Mouse (Mus musculus): ENCODE measurements around the gene Irf2bpl. TPM values are rescaled to one million over a fixed set of nuclear protein-coding genes. Genes with fewer than 3 reads are reported as not detected.
A peak's percentile ranks its signal among the peaks of the same experiment; 100 is the strongest.

Gene Irf2bpl
- total RNA-seq, 2 experiments from 2014 or later = 69.8 to 70.2 TPM

- DNase-seq (ENCODE audit: low spot score in 2 of 2) = peak; percentile 61
- TF ChIP-seq CTCF (conservative IDR thresholded peaks at IDR 0.05) = no peak
- Histone ChIP-seq H3K4me3 (peak overlapping the region; percentile 24; the same call in 1 of the 2 replicates), H3K27ac (peak overlapping the region; percentile 77)
Measured at GRCm38 (mm10) chr12:86836431-86837047, 48.1 kb downstream of the Irf2bpl start.

- Histone ChIP-seq H3K4me3 (no peak overlapping the region), H3K27ac (peak overlapping the region; percentile 77)
- DNase-seq (ENCODE audit: low spot score in 2 of 2) = no peak
- peak; percentile 29 for TF ChIP-seq CTCF (conservative IDR thresholded peaks at IDR 0.05)
Measured at GRCm38 (mm10) chr12:86835899-86836298, 48.7 kb downstream of the Irf2bpl start.

DNA sequence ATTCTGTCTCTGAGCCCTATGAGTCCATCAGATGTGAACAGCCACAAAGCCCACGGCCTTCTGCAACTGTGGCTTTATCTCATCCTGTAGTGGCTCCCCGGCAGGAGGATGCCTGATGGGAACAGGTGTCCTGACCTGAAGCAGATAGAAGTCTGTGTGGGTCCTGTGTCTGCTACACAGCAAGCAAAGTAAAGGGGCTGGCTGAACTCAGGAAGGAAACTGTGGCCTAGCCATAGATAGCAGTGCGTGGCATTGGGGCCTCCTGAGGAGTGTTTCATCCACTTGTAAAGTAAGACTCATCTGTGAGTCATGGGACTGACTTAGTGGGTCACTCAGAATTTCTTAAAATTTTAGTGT, 50.2 kb downstream of the Irf2bpl start:
- Histone ChIP-seq H3K4me3 (no peak overlapping the region), H3K27ac (peak overlapping the region; percentile 80)
- no peak for DNase-seq (ENCODE audit: low spot score in 2 of 2)
- no peak for TF ChIP-seq CTCF (conservative IDR thresholded peaks at IDR 0.05)

DNA sequence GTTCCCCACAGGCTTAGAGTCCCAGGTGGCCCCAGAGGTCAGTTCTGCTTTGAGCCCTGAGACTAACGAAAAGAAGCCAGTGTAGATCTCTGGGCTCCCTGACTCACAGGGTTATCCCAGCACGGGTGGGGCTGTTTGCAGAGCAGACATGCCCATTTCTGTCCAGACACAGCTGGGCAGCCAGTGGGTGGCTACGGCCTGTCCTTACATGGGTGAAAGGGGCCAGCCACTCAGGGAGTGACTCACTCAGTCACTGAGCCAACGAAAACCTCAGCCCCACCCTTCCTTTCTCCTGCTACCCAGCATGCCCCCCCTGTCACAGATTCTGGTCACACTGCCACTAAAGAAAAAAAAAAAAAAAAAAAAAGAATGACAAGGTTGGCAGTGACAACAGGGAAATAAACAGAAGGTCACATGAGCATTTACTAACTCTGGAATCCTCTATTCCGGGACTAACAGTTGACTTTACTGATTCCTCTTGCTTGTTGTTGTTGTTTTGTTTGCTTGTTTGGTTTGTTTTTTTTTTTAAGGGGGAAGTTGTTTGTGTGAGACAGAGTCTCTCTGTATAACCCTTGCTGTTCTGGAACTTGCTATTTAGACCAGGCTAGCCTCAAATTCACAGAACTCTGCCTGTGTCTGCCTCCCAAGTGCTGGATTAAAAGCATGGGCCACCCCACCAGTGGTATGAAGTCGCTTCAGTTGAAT, 50.7 kb downstream of the Irf2bpl start:
- peak in 1 of 2 experiments; percentile 46 for DNase-seq (ENCODE audit: low spot score in 2 of 2)

GRCm38 (mm10) chr12:86832551-86833182, 51.9 kb downstream of the Irf2bpl start:
- TF ChIP-seq CTCF (conservative IDR thresholded peaks at IDR 0.05) = no peak
- no peak for DNase-seq (ENCODE audit: low spot score in 2 of 2)
- Histone ChIP-seq H3K27ac (peak overlapping the region; percentile 84), H3K4me3 (no peak overlapping the region)

More for the DNA sequence above, 50.7 kb downstream of the Irf2bpl start:
- peak overlapping the region; percentile 84 for H3K27ac ChIP-seq
- no peak overlapping the region for H3K4me3 ChIP-seq
- no peak for TF ChIP-seq CTCF (conservative IDR thresholded peaks at IDR 0.05)

DNA sequence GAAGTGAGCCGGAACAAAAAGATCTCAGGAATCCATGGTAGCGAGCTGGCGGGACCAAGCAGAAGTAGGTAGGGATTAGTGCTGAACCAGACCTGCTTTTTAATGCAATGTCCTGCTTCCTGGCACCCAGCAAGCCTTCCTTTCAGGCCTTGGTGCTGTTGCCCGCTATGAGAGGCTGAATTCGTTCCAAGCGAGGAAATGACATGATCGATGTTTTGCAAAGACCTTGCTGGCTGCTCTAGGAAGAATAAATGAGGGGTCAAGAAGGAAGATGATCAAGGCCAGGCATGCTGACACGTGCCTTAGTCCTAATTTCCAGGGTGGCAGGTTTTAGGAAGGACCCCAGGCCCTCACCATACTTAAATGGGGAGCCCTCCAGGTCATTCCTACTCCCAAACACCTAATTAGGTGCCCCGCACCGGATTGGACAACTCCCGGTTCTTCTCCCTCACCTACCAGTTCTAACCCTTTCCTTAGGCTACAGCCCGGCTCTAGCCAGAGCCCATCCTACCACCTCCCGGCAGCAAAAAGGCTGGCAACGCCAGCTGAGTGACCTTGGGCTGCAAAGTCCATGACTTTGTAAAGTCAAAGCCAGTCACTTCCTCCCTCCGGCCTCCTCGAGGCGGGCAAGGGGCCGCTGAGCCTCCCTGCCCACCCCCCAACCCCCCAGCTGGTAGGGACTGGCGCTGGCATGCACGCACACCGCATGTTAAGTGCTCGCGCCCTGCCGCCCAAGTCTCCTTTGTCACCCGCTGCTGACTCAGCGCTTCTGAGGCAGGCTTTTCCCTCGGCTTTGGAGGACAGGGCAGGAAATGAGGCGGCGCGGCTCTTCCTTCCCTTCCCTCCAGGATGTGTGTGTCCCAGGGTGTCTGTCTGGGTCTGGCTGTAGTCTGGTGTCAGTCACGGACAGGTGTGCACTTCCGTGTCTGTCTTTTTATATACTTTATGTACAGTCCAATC, 52.7 kb downstream of the Irf2bpl start:
- no peak for DNase-seq (ENCODE audit: low spot score in 2 of 2)
- peak overlapping the region; percentile 29 for H3K4me3 ChIP-seq
- no peak for TF ChIP-seq CTCF (conservative IDR thresholded peaks at IDR 0.05)

More for the DNA sequence above, 52.7 kb downstream of the Irf2bpl start:
- H3K27ac ChIP-seq = peak overlapping the region; percentile 84

Other genes starting within 250 kb of the Irf2bpl start
- 10 to 100 TPM; 40.4 to 41.8 TPM for gene Vash1, start 206.1 kb downstream of the Irf2bpl start, total RNA-seq (2021)
- 1 to 10 TPM; 5.6 to 5.8 TPM for gene Angel1, start 158.3 kb downstream of the Irf2bpl start, total RNA-seq (2021)
- not detected for gene Lrrc74a, start 150.4 kb downstream of the Irf2bpl start, total RNA-seq (2021)
- 10 to 100 TPM; 73.4 to 83.6 TPM for gene Cipc, start 62.2 kb upstream of the Irf2bpl start, total RNA-seq (2021)
- 1 to 10 TPM; 8.6 to 9.0 TPM for gene Zdhhc22, start 105.6 kb upstream of the Irf2bpl start, total RNA-seq (2021)
- gene Tmem63c, start 136.5 kb upstream of the Irf2bpl start, total RNA-seq (2021) = 10 to 100 TPM; 38.1 to 39.3 TPM
- gene Ngb, start 217.7 kb upstream of the Irf2bpl start, total RNA-seq (2021) = 1 to 10 TPM; 1.9 to 2.5 TPM